Mouse (Mus musculus) brain, embryonic 18.5 days (tissue): Measurements from ENCODE around the gene Csf3r.
A peak's percentile ranks its signal among the peaks of the same experiment; 100 is the strongest.
"Not testable (repeated sequence)": the region's sequence is repeated elsewhere in the genome, so short reads cannot be mapped to it uniquely, and the experiment has no call there.

ENCODE experiments used
- DNase-seq: peaks from one replicate; pipeline ENCODE4 v3.0.0-alpha.2; 2012; ENCODE audit warnings: low read depth, low spot score

Csf3r gene

DNA sequence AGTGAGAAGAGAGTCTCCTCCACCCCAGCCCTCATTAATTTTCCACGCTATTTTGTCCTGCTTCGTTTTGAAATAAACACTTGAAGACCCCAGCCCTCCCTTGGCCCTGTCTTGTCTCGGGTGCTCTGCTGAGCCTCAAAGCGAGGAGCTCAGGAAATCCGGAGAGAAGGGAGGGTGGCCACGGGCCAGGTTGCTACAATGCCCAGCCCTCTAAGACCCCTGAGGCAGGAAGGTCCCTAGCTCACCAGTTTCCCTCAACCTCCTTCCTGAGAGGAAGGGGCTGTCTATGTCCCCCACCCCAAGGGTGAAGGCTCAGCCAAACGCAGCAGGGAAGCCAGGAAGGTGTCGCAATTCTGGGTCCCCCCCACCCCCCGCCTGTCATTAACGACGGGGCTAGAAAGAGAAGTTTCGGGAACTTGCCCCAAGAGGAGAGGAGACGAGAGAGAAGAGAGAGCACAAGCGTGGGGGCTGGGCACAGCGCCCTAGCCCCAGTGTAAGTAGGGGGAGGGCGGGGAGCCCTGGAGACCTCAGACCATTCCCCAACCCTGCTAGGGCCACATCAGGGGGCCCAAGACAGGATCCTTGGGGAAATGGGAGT lies at the start of gene Csf3r:
Csf3r (plus strand) TSS at position 248 of the 598 bp plus-strand sequence.
- DNase-seq = no peak

DNA sequence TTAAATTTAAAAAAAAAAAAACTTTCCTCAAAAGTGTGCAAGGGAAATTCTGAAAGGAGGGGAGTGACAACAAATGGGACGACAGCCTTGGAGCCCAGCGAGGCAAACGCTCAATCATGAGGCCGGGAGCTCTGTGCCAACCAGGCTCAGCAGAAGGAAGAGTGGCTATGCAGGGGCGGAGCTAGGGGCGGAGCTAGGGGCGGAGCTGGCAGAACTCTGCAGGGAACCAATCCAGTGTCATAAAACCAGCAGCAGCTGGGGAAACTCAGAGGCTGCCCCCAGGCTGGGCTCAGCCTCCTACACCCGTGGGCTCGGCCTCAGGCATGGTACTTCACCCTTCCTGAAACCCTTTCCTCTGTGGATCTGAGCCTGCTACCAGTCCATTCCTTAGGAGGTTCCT lies 46.6 kb upstream of the Csf3r start:
- DNase-seq = no peak

GRCm38 (mm10) chr4:125983279-125983678 lies 41.1 kb upstream of the Csf3r start:
- DNase-seq = no peak

- not testable (repeated sequence) for DNase-seq
These were observed 38.6 kb upstream of the Csf3r start for GRCm38 (mm10) chr4:125985703-125986102.

DNA sequence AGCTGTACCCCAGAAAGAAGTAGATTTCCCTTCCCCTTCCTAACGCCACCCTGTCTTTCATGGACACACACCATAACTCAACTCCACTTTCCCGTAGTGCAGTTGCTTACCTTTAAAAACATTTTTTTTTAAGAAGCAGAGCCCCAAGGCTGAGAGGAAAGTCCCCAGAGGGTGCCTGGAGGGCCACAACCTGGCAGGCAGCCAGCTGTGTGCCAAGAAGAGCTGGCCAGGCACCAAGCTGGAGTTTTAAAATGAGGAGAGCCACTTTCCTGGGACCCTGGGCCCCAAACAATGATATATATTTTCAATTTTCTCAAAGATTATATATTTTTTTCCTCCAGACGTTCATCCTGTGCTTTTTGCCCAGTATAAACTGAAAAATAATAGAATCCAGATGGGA lies 37.3 kb upstream of the Csf3r start:
- DNase-seq = no peak

GRCm38 (mm10) chr4:125989061-125989460 lies 35.3 kb upstream of the Csf3r start:
- DNase-seq = no peak

- DNase-seq = peak; percentile 42
These were observed 34.2 kb upstream of the Csf3r start for GRCm38 (mm10) chr4:125990143-125990542.

DNA sequence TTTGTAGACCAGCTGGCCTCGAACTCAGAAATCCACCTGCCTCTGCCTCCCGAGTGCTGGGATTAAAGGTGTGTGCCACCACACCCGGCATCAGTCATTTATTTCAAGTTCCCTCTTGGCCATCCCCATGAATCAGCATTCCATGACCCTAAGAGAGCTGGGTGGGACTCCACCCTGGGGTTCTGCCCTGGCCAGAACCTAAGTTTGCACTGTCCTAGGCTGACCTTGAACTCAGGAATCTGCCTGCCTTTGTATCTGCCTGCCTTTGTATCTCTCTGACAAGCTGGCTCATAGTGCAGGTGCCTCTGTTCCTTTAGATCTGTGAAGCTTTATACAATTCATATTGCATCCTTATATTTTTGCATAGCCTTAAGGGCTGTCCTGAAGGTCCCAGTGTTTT lies 32.1 kb upstream of the Csf3r start:
- no peak for DNase-seq

DNA sequence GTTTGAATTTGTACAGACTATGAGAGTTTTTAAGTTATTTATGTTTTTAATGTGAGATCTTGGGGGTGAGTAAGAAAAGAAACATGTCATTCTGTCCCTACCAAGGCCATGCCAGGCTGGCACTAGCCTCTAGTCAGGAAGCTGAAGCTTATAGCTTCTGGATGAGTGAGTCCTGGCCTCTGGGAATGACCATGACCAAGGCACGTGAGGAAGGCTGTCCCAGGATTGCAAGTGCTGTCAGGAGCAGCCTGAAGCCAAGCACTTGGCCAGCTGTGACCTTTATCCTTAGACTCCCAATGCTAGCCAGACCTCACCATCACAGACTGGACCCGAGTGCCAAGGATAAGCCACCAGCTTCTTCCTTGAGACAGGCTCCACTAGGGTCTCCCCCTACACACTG lies 31.4 kb upstream of the Csf3r start:
- DNase-seq = no peak

- no peak for DNase-seq
These were observed 27.8 kb upstream of the Csf3r start for GRCm38 (mm10) chr4:125996576-125996975.

DNA sequence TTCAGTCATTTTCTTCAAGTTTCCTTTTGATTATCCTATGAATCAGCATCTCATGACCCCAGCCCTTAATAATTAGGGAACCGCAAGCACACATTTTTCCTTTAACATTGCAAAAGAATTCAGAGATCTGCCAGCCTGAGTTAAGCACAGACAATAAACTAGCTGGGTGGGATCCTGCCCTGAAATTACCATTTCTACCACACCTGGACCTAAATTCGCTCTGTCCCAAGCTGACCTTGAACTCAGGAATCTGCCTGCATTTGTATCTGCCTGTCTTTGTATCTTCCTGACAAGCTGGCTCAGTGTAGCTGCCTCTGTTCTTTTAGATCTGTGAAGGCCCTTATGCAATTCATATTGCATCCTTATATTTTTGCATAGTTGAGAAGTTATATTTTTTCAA lies 26.5 kb upstream of the Csf3r start:
- no peak for DNase-seq

- DNase-seq = no peak
These were observed 22.8 kb upstream of the Csf3r start for GRCm38 (mm10) chr4:126001311-126002199.

- no peak for DNase-seq
These were observed 6.5 kb upstream of the Csf3r start for GRCm38 (mm10) chr4:126017676-126018332.

GRCm38 (mm10) chr4:126018966-126019538 lies 5.3 kb upstream of the Csf3r start:
- no peak for DNase-seq

DNA sequence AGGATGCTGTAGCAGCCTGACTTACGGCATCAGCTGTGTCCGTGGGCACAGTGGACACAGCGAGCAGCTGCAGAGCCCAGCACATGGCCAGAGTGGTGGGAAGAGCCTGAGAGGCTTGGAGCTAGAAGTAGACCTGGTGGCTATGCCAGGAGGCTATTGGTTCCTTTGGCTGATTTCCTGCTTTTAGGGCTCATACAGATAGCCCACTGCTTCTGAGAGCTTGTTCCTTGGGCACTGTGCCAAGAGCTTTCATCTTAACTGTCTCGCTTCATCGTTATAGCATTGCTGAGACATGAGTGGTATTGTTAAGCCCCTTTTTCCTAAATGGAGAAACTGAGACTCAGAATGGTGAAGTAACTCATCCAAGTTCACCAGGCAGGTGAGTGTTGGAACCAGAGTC lies 1.5 kb downstream of the Csf3r start:
- DNase-seq = no peak

GRCm38 (mm10) chr4:126027980-126028379 lies 3.6 kb downstream of the Csf3r start:
- DNase-seq = no peak

- DNase-seq = no peak
These were observed 4.7 kb downstream of the Csf3r start for GRCm38 (mm10) chr4:126029042-126029441.

- DNase-seq = no peak
These were observed 6.4 kb downstream of the Csf3r start for GRCm38 (mm10) chr4:126030705-126031104.

DNA sequence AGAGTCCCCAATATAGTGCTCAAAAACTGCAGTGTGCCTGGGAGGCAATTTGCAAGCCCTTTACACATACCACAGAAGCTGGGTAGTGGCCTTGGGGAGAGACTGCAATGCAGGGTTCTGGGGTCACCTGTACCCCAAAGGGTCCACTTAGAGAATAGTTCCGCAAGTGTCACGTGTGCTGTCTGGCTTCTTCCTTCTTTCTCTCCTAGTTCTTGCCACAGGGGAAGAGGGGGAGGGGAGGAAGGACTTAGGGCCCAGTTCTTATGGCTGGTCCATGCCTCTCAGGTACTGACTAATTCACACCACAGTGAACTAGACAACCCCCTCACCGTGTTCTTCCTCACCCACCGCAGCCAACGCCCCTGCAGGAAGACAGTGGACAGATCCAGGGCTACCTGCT lies 11.1 kb downstream of the Csf3r start:
- no peak for DNase-seq

- peak; percentile 84 for DNase-seq
These were observed 22.7 kb downstream of the Csf3r start, which contains the start of gene Mrps15 for GRCm38 (mm10) chr4:126046851-126047585. Gene Mrps15, plus strand, starts transcription at chr4:126046925.

DNA sequence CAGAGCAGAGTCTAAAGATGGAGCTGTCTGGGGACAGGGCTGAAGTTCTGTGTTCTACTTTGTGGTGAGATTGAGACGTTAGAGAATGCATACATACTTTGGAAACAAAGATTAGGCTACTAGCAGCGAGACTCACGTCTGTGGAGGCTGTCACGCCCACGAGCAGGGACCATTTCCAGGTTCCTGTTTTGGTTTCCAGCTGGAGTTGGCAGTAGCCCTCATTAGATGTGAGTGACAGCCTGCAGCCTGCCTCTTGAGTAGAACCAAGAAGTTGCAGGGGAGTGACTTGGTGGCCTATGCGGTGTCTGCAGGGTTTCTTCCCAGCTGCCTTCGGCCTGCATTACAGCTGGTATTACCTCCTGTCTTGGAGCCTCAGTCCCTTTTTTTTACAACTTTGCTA lies 27.3 kb downstream of the Csf3r start:
- DNase-seq = no peak
